ENCODE assay signal across 8 mouse cellular contexts in the genomic region with DNA sequence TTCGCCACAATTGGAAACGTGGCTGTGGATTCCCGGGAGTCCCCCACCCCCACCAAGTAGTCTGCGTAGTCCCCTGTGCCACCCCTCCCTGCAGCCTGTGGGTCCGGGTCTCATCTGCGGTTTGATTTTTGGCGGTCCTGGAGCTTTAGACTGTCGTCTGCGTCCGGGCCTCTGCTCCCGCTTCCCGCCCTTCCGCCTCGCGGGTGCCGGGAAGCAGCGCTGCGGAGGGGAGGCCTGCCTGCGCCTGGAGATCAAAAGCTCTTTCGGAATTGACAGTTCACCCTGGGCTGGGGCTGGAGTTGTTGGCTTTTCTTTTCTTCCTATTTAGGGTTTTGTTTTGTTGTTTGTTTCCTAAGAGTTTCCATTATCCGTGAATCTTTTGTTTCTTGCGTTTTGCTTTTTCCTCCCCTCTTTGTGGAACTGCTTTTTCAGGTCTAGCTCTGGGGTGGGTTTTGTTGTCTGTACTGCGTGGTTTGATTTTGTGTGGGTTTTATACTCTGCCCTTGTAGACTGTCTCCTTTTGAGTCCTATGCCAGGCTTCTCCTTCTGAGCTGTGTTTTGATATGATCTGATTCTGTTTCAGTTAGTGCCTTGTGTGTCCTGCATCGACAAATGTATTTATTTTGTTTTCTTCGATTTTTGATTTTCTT. TPM values are rescaled to one million over a fixed set of nuclear protein-coding genes. Genes with fewer than 3 reads are reported as not detected.
DNase-seq lines count a peak whose midpoint lies in the region; ATAC-seq and TF ChIP-seq lines count a peak whose summit lies in the region.

No protein-coding gene starts in this region.

- no peak for DNase-seq in gastrocnemius, adult 2 months
- no peak for DNase-seq in gastrocnemius, postnatal 25 days
- DNase-seq in ES-E14 (ENCODE audit: low read depth, low spot score), result peak; percentile 6
- no peak for DNase-seq in liver, postnatal 0 days
- no peak for DNase-seq in layer of hippocampus, adult 2 months (ENCODE audit: low spot score in 2 of 2)
- no peak for DNase-seq in yolk sac, embryonic 10.5 days (ENCODE audit: low spot score)
- no peak for DNase-seq in ovary, postnatal 36 days (ENCODE audit: low spot score)

- H3K4me1 ChIP-seq in ES-E14 (ENCODE audit: control insufficient read depth in 2 of 2, insufficient read depth in 2 of 2, low read length in 2 of 2, poor library complexity in 1 of 2), result peaks cover 0 to 2% of the 10 kb centered on the region in 2 experiments; a peak in 1 of 4 replicates
- peaks cover 3% of the 10 kb centered on the region for H3K4me1 ChIP-seq in heart, embryonic 16.5 days (ENCODE audit: control insufficient read depth, insufficient read depth, low read length)
- H3K4me1 ChIP-seq in liver, postnatal 0 days (ENCODE audit: insufficient read depth), result 0 out of 2 replicates have a peak, but pooled peaks cover 4% of the 10 kb centered on the region

- intact Hi-C loops in gastrocnemius, adult 2 months (cut with DNase I), result no loop called here

- H3K9ac ChIP-seq in ES-E14 (ENCODE audit: insufficient read depth, low read depth, low read length, poor library complexity, severe bottlenecking), result no peak overlapping the region
- no peak overlapping the region for H3K9ac ChIP-seq in heart, embryonic 16.5 days (ENCODE audit: low read length)
- H3K9ac ChIP-seq in liver, postnatal 0 days (replicated peaks), result 0 out of 2 replicates have a peak overlapping the region, but pooled peaks have one; percentile 34

- no peak for TF ChIP-seq CTCF in gastrocnemius, adult 2 months (IDR thresholded peaks at IDR 0.05)
- no peak for TF ChIP-seq CTCF in liver, postnatal 0 days (IDR thresholded peaks at IDR 0.05; ENCODE audit: low read depth)
- TF ChIP-seq CTCF in layer of hippocampus, adult 2 months (conservative IDR thresholded peaks at IDR 0.05), result no peak

- TF ChIP-seq EP300 in liver, postnatal 0 days (IDR thresholded peaks at IDR 0.05; ENCODE audit: low read depth), result no peak

- no peak overlapping the region for H3K27ac ChIP-seq in gastrocnemius, adult 2 months
- no peak overlapping the region for H3K27ac ChIP-seq in ES-E14 (ENCODE audit: insufficient read depth, low read depth, low read length, poor library complexity, severe bottlenecking)
- H3K27ac ChIP-seq in heart, embryonic 16.5 days (ENCODE audit: low read length), result no peak overlapping the region
- no peak overlapping the region; the same call in 1 of the 2 replicates for H3K27ac ChIP-seq in liver, postnatal 0 days (ENCODE audit: low read depth)
- no peak overlapping the region for H3K27ac ChIP-seq in layer of hippocampus, adult 2 months

- H3K4me2 ChIP-seq in heart, embryonic 16.5 days (ENCODE audit: low read depth, low read length), result peak overlapping the region; percentile 38; the same call in 1 of the 2 replicates
- H3K4me2 ChIP-seq in liver, postnatal 0 days (ENCODE audit: low read depth, low read length), result peak overlapping the region; percentile 41

- H3K36me3 ChIP-seq in ES-E14 (ENCODE audit: control insufficient read depth, insufficient read depth, low read length, poor library complexity, severe bottlenecking), result no peaks in the 10 kb centered on the region
- H3K36me3 ChIP-seq in heart, embryonic 16.5 days (ENCODE audit: control insufficient read depth, insufficient read depth), result no peaks in the 10 kb centered on the region
- no peaks in the 10 kb centered on the region for H3K36me3 ChIP-seq in liver, postnatal 0 days (replicated peaks; ENCODE audit: insufficient read depth, low read length)

- H3K27me3 ChIP-seq in heart, embryonic 16.5 days (ENCODE audit: control insufficient read depth, insufficient read depth, low read length), result peaks cover 87% of the 10 kb centered on the region
- H3K27me3 ChIP-seq in liver, postnatal 0 days (ENCODE audit: insufficient read depth, low read length), result peaks cover 93% of the 10 kb centered on the region

- no peak for ATAC-seq in heart, embryonic 16.5 days (replicated peaks; ENCODE audit: extremely low read depth, insufficient read depth, low FRiP score)
- ATAC-seq in liver, postnatal 0 days, result no peak

- H3K9me3 ChIP-seq in ES-E14 (ENCODE audit: control insufficient read depth, insufficient read depth, low read depth, low read length), result no peaks in the 10 kb centered on the region
- no peaks in the 10 kb centered on the region for H3K9me3 ChIP-seq in heart, embryonic 16.5 days (replicated peaks; ENCODE audit: control insufficient read depth, low read length)
- H3K9me3 ChIP-seq in liver, postnatal 0 days (ENCODE audit: low read length), result no peaks in the 10 kb centered on the region

- WGBS in heart, embryonic 16.5 days, result under 1% methylated on average over 25 of the region's 25 CpGs
- 2% methylated on average over 25 of the region's 25 CpGs for WGBS in liver, postnatal 0 days (ENCODE audit: insufficient replicate concordance)

- in situ Hi-C loops in ES-E14 (cut with MboI; ENCODE audit: low sequenced_read_pairs in 2 of 2, unreplicated experiment in 2 of 2), result no loop called here

- peak overlapping the region; percentile 38 for H3K4me3 ChIP-seq in gastrocnemius, adult 2 months
- H3K4me3 ChIP-seq in ES-E14 (ENCODE audit: insufficient read depth in 1 of 2, low read depth in 1 of 2, low read length in 2 of 2, poor library complexity in 1 of 2, severe bottlenecking in 1 of 2), result peak overlapping the region; percentile 34 to 57
- peak overlapping the region; percentile 28; the same call in 1 of the 2 replicates for H3K4me3 ChIP-seq in heart, embryonic 16.5 days (ENCODE audit: low read length)
- peak overlapping the region; percentile 23 for H3K4me3 ChIP-seq in liver, postnatal 0 days (ENCODE audit: low read depth, low read length)
- no peak overlapping the region for H3K4me3 ChIP-seq in layer of hippocampus, adult 2 months

TF ChIP-seq in ES-E14, 5 proteins besides CTCF, POLR2A, EP300 and RAD21:
- TF ChIP-seq HCFC1 (IDR thresholded peaks at IDR 0.05; ENCODE audit: borderline replicate concordance, insufficient read depth, low read length) (no peak), MAFK (IDR thresholded peaks at IDR 0.05; ENCODE audit: insufficient read depth, low read depth, low read length) (no peak), CHD2 (IDR thresholded peaks at IDR 0.05; ENCODE audit: low read depth, low read length) (no peak), ZC3H11A (IDR thresholded peaks at IDR 0.05; ENCODE audit: borderline replicate concordance, low read depth, low read length) (no peak), ZNF384 (IDR thresholded peaks at IDR 0.05; ENCODE audit: low read depth, low read length) (no peak)

RNA-seq across cellular contexts. Expression of a gene that starts 1.9 kb away (rescaled TPM):
- total RNA-seq in gastrocnemius, adult 2 months (2021), result under 1 TPM in 1 of 2 experiments, not detected in 1; 0.10 TPM
- under 1 TPM; 0.03 TPM for total RNA-seq in gastrocnemius, postnatal 25 days (2021)
- 0.13 and 0.21 TPM in 2 replicates for total RNA-seq in ES-E14 (2012; rRNA removed)
- 0.34 TPM in 1 of 2 replicates, not detected in the other for polyA plus RNA-seq in heart, embryonic 16.5 days (2015; fragmentation: Nextera tagmentation; extraction: Ambion mirVana)
- 0.75 and 0.99 TPM in 2 replicates for polyA plus RNA-seq in liver, postnatal 0 days (2015; fragmentation: Nextera tagmentation; extraction: Ambion mirVana)
- under 1 TPM; 0.10 to 0.38 TPM for total RNA-seq in layer of hippocampus, adult 2 months (2021)

RNA-seq across cellular contexts. Expression of a gene that starts 43.5 kb away (rescaled TPM):
- 10 to 100 TPM; 20.4 to 20.8 TPM for total RNA-seq in gastrocnemius, adult 2 months (2021)
- 10 to 100 TPM; 13.7 to 16.3 TPM for total RNA-seq in gastrocnemius, postnatal 25 days (2021)
- total RNA-seq in ES-E14 (2012; rRNA removed), result 24.5 and 25.1 TPM in 2 replicates
- polyA plus RNA-seq in heart, embryonic 16.5 days (2015; fragmentation: Nextera tagmentation; extraction: Ambion mirVana), result 23.5 and 23.7 TPM in 2 replicates
- 19.6 and 19.8 TPM in 2 replicates for polyA plus RNA-seq in liver, postnatal 0 days (2015; fragmentation: Nextera tagmentation; extraction: Ambion mirVana)
- total RNA-seq in layer of hippocampus, adult 2 months (2021), result 10 to 100 TPM; 72.4 to 80.1 TPM
